Mouse (Mus musculus): ENCODE data around the gene Tmem127. TPM values are rescaled to one million over a fixed set of nuclear protein-coding genes. Genes with fewer than 3 reads are reported as not detected.

Gene Tmem127
- polyA plus RNA-seq, 1 experiment, result 1.9 TPM

DNA sequence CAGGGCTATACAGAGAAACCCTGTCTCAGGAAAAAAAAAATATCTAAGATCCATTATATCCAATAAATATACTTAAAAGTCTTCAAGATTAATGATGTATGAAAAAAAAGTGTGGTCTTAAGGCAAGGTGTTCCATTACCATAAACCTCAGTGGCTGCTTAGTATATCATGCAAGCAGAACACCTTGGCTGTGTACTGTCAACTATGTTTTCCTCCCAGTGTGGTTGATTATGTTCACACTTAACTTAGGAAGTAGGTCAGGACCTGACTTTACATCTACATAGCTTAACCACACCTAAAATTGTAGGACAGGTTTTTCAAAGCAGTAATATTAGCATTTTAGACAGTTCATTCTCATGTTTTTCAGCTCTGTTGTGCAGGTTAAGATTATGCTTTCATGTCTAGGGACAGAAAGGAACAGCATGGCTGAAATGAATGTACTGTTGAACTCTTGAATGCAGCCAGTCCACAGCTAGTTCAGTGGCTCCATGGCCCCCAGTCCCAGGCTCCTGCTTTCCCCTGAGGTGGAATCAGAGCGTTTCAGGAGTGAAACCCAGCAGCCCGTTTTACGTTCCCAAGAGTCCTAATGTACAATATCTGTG is 57.0 kb downstream of the Tmem127 start:
- TF ChIP-seq GATA1 (IDR thresholded peaks at IDR 0.05; ENCODE audit: low read length) (no peak), TAL1 (IDR thresholded peaks at IDR 0.05; ENCODE audit: low read length) (no peak)
- peaks cover 4% of the 10 kb centered on the region; the same call in 1 of the 2 replicates for H3K9me3 ChIP-seq (ENCODE audit: control insufficient read depth, low read length)
- H3K4me3 ChIP-seq (replicated peaks), result no peak overlapping the region
- H3K27me3 ChIP-seq (ENCODE audit: control insufficient read depth), result no peaks in the 10 kb centered on the region
- H3K4me1 ChIP-seq (ENCODE audit: control insufficient read depth), result no peaks in the 10 kb centered on the region
- peaks cover 25% of the 10 kb centered on the region for H3K36me3 ChIP-seq (ENCODE audit: control insufficient read depth)

GRCm38 (mm10) chr2:127306123-127306522 is 58.4 kb downstream of the Tmem127 start:
- Histone ChIP-seq H3K4me1 (ENCODE audit: control insufficient read depth) (no peaks in the 10 kb centered on the region), H3K36me3 (ENCODE audit: control insufficient read depth) (peaks cover 11% of the 10 kb centered on the region), H3K27me3 (ENCODE audit: control insufficient read depth) (no peaks in the 10 kb centered on the region), H3K4me3 (replicated peaks) (no peak overlapping the region), H3K9me3 (ENCODE audit: control insufficient read depth, low read length) (peaks cover 4% of the 10 kb centered on the region; the same call in 1 of the 2 replicates)
- TF ChIP-seq GATA1 (IDR thresholded peaks at IDR 0.05; ENCODE audit: low read length), result no peak
- no peak for TF ChIP-seq TAL1 (IDR thresholded peaks at IDR 0.05; ENCODE audit: low read length)

DNA sequence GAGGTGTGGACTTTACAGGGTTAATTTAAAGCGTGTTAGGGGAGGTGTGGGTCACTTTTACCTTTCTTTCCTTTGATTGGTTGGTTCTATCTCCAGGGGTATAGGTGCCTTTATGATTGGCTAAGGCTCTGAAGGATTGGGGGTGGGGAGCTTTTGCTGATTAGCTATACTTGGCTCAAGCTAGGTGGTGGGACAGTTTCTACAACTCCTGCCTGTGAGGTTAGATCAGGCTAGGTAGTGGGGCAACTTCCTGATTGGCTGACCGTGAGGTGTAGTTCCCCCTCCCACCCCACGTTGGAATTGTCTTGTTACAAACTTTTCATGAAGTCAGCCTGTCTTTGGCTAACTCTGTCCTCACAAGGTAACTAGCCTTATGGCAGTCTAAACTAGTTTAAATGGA is 59.5 kb downstream of the Tmem127 start:
- no peak for TF ChIP-seq TAL1 (IDR thresholded peaks at IDR 0.05; ENCODE audit: low read length)
- no peak for TF ChIP-seq GATA1 (IDR thresholded peaks at IDR 0.05; ENCODE audit: low read length)
- H3K9me3 ChIP-seq (ENCODE audit: control insufficient read depth, low read length), result peaks cover 3% of the 10 kb centered on the region; the same call in 1 of the 2 replicates
- no peak overlapping the region for H3K4me3 ChIP-seq (replicated peaks)
- no peaks in the 10 kb centered on the region for H3K4me1 ChIP-seq (ENCODE audit: control insufficient read depth)
- peaks cover 1% of the 10 kb centered on the region for H3K36me3 ChIP-seq (ENCODE audit: control insufficient read depth)
- no peaks in the 10 kb centered on the region for H3K27me3 ChIP-seq (ENCODE audit: control insufficient read depth)

DNA sequence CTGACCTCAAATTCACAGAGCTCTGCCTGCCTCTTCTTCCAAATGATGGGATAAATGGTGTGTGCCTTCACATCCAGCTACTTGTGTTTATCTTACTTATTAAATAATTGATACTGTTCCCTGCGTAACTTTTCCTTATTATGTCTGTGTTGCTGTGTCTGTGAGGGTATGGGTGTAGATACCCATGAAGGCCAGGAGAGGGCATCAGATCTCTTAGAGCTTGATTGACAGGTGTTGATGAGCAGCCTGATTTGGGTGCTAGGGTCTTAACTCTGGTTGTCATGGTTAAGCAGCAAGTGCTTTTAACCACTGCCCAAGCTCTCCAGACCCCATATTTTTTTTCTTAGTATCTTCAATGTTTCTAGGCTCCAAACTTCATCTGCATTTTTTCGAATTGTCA is 61.0 kb downstream of the Tmem127 start:
- Histone ChIP-seq H3K27me3 (ENCODE audit: control insufficient read depth) (no peaks in the 10 kb centered on the region), H3K36me3 (ENCODE audit: control insufficient read depth) (no peaks in the 10 kb centered on the region), H3K9me3 (ENCODE audit: control insufficient read depth, low read length) (no peaks in the 10 kb centered on the region), H3K4me1 (ENCODE audit: control insufficient read depth) (no peaks in the 10 kb centered on the region), H3K4me3 (replicated peaks) (no peak overlapping the region)
- no peak for TF ChIP-seq TAL1 (IDR thresholded peaks at IDR 0.05; ENCODE audit: low read length)
- TF ChIP-seq GATA1 (IDR thresholded peaks at IDR 0.05; ENCODE audit: low read length), result no peak

DNA sequence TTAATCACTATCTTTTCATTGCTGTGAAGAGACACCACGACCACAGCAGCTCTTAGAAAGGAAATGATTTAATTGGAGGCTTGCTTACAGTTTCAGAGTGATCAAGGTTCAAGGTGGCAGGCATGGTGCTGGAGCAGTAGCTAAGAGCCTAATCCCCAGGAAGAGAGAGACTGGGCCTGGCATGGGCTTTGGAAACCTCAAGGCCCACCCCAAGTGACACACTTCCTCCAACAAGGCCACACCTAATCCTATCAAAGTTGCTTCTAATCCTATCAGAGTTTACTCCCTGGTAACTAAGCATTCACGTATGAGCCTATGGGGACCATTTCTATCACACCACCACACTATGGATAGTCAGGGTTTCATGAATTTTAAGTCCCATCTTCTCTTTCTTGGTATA is 62.5 kb downstream of the Tmem127 start:
- Histone ChIP-seq H3K4me1 (ENCODE audit: control insufficient read depth) (no peaks in the 10 kb centered on the region), H3K27me3 (ENCODE audit: control insufficient read depth) (no peaks in the 10 kb centered on the region), H3K4me3 (replicated peaks) (no peak overlapping the region), H3K36me3 (ENCODE audit: control insufficient read depth) (no peaks in the 10 kb centered on the region), H3K9me3 (ENCODE audit: control insufficient read depth, low read length) (no peaks in the 10 kb centered on the region)
- no peak for TF ChIP-seq GATA1 (IDR thresholded peaks at IDR 0.05; ENCODE audit: low read length)
- TF ChIP-seq TAL1 (IDR thresholded peaks at IDR 0.05; ENCODE audit: low read length), result no peak

GRCm38 (mm10) chr2:127310685-127311084 is 63.0 kb downstream of the Tmem127 start:
- H3K4me3 ChIP-seq (replicated peaks), result no peak overlapping the region
- H3K27me3 ChIP-seq (ENCODE audit: control insufficient read depth), result no peaks in the 10 kb centered on the region
- no peaks in the 10 kb centered on the region for H3K36me3 ChIP-seq (ENCODE audit: control insufficient read depth)
- TF ChIP-seq TAL1 (IDR thresholded peaks at IDR 0.05; ENCODE audit: low read length), result no peak
- TF ChIP-seq GATA1 (IDR thresholded peaks at IDR 0.05; ENCODE audit: low read length), result no peak
- H3K9me3 ChIP-seq (ENCODE audit: control insufficient read depth, low read length), result no peaks in the 10 kb centered on the region
- no peaks in the 10 kb centered on the region for H3K4me1 ChIP-seq (ENCODE audit: control insufficient read depth)

Other genes with a start within 250 kb of the Tmem127 start
- gene Ap4e1, start 239.2 kb upstream of the Tmem127 start, polyA plus RNA-seq (2012), result 0.08 TPM in 1 of 2 replicates, not detected in the other
- gene Blvra, start 177.2 kb upstream of the Tmem127 start, polyA plus RNA-seq (2012), result 1.3 and 1.7 TPM in 2 replicates
- 3.9 and 6.2 TPM in 2 replicates for gene Ncaph, start 114.0 kb upstream of the Tmem127 start, polyA plus RNA-seq (2012)
- gene Itpripl1, start 104.5 kb upstream of the Tmem127 start, polyA plus RNA-seq (2012), result 0.47 and 0.61 TPM in 2 replicates
- gene 1810024B03Rik, start 39.6 kb upstream of the Tmem127 start, polyA plus RNA-seq (2012), result not detected in 2 replicates
- 0.90 and 0.97 TPM in 2 replicates for gene Snrnp200, start 39.5 kb upstream of the Tmem127 start, polyA plus RNA-seq (2012)
- gene Ciao1, start 92 bp upstream of the Tmem127 start, polyA plus RNA-seq (2012), result 2.2 and 3.3 TPM in 2 replicates
- 1.1 and 1.5 TPM in 2 replicates for gene Stard7, start 22.3 kb downstream of the Tmem127 start, polyA plus RNA-seq (2012)
- 0.05 and 0.08 TPM in 2 replicates for gene Dusp2, start 88.3 kb downstream of the Tmem127 start, polyA plus RNA-seq (2012)
- gene Astl, start 90.7 kb downstream of the Tmem127 start, polyA plus RNA-seq (2012), result not detected in 2 replicates
- 1.9 and 2.4 TPM in 2 replicates for gene Adra2b, start 115.3 kb downstream of the Tmem127 start, polyA plus RNA-seq (2012)
- 0.27 and 0.45 TPM in 2 replicates for gene Gpat2, start 177.3 kb downstream of the Tmem127 start, polyA plus RNA-seq (2012)
- gene Fahd2a, start 196.7 kb downstream of the Tmem127 start, polyA plus RNA-seq (2012), result 3.5 and 4.5 TPM in 2 replicates